Mouse (Mus musculus): ENCODE measurements around the gene Cd180.
"Not testable (repeated sequence)": the region's sequence is repeated elsewhere in the genome, so short reads cannot be mapped to it uniquely, and the experiment has no call there.

The Cd180 gene

DNA sequence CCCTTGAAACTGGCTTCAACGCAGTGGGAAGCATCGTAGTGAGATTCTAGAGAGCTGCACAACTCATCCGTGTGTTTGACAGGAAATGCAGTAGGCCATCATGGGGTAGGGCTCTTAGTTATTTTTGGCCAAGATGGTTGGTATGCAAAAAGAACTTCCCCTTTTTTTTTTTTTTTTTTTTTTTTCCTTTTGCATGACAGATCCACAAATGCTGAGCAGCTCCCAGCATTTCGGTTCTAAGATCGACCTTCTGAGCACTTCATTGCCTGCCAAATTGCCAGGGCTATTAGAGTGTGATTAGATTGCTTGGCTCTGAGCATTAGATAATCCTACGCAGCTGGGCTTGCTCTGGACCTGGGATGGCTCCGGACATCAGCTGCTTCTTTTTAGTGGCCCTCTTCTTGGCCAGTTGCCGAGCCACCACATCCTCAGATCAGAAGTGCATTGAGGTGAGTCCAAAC, at the start of gene Cd180:
Cd180 (plus strand) TSS at position 218 of the 461 bp plus-strand sequence.
- DNase-seq (ENCODE audit: low read depth, low spot score): peak; percentile 35

DNA sequence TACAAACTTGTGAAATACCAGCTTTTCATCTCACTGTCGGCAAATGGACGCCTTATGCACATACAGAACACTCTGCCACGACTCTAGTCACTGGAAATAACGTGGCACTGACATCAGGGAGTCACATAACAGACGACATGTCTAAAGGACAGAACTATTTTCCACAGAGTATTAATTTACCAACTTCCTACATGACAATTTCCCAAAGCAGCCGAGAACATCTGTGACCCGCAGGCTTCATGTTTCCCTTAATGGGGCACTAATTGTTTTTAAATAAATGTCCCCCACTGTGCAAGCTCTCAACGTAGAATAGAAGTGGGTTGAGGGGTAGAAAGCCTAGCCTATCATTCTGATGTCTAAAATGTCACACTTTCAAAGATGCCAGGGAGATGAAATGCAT, 49.0 kb upstream of the Cd180 start:
- no peak for DNase-seq (ENCODE audit: low read depth, low spot score)

DNA sequence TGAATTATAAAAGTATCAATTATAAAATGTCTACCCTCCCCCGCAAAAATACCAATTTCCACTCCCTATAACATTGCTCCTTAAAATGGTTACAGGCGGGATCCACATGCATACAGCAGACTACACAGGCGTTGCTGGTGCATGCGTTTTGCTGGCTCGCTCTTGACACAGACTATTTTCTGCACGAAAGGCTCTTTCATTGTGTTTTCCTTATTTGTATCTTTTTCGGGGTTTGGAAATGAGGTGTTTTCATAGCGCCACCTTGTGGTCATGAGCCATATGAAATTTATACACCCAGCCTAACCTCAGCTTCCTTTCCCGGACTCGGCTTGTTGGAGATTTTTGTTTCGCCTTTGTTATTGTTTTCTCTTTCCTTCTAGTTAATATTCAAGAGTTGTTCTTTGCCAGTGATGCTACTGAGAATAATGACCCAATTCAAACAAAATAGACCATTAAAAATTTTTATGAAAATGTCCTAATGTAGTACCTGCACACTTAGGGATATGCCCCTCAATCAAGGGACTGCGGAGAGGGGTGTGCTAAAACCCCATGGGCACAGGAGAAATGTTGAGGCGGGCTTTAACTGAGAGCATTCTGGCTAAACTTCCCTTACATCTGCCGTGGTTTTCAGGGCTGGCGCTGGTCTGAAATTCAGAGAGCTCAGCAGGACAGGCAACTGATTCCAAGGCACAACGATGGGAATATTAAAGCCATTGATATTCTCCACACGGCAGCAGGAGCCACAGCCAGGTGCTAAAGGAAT, 48.4 kb upstream of the Cd180 start:
- peak; percentile 89 for DNase-seq (ENCODE audit: low read depth, low spot score)

DNA sequence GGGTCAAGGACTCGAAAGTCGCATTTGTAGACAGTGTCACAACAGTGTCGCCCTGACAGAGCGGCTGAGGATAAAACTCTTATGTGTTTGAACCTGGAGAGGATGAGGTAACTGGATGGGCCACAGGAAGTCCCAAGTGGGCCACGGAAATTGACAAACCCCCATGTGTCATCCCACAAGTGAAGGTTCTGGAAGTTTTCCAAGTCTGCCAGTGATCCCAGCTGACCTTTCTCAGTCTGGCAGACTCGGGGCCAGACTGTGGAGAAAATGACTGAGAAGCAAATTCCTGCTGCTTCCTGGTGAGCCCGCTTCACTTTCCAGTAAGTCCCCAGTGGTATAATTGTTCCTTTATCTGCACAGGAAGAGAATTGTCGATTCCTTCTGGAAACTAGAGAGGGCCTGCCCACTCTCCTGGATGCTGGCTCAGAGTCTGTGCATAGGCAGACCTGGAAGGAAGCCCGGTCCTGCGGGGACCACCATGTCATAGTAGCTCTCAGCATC, 47.0 kb upstream of the Cd180 start:
- DNase-seq (ENCODE audit: low read depth, low spot score): no peak

DNA sequence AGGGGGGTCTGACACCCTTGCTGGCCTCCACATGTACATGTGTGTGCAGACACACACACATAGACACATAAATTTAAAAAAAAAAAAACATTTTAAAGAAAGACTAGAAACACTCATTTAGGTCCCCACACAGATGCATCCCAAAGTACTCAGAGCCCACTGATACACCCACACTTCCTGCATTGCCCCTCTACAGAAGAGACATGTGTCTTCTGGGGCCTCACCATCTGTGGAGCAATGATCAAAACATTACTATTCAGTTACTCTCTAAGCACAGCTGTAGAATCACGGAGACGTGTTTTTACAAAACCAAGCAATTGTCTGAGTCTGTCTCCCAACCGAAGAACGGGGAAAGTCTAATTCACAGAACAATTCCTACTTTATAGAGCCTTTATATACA, 45.8 kb upstream of the Cd180 start:
- DNase-seq (ENCODE audit: low read depth, low spot score): peak; percentile 28

DNA sequence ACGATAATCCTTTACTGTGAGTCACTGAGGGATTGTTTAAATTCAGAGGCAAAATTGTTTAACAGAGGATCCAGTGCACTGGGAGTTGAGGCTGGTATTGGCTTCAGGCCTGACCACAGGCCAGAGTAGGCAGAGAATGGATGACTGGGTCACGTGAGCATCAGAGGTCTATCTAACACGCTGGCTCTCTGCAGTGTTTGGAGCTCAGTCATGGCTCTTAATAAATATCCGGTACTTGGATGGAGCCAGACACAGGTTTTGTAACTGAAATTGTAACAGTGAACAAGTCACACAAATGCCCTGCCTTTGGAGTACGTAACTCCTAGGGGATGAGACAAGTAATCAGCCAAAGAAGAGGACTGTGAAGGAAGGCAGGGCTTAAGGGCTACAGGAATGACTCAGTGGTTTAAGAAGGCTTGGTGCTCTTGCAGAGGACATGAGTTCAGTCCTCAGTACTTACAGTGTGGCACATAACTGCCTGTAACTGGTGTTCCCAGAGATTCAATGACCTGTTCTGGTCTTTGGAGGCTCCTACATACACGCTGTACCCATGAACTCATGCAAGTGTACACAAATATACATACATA, 41.0 kb upstream of the Cd180 start:
- no peak for DNase-seq (ENCODE audit: low read depth, low spot score)

DNA sequence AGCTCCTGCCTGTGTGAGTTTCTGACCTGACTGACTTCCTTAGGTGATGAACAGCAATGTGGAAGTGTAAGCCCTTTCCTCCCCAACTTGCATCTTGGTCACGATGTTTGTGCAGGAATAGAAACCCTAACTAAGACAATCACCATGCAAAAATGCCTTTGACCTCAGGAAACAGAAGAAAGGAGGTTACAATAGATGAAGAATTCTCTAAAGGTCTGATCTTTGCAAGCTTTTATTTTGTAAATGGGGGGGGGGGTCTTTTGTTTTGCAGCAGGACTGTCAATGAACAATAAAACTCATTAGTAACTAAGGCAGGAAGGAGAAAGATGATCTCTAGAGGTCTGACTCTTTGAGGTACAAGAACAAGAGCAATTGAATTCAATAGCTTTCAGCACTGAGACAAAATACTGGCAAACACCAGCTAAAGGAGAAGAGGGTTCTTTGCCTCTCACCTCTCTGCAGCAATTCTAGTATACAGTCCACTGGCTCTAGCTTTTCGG, 38.2 kb upstream of the Cd180 start:
- no peak for DNase-seq (ENCODE audit: low read depth, low spot score)

DNA sequence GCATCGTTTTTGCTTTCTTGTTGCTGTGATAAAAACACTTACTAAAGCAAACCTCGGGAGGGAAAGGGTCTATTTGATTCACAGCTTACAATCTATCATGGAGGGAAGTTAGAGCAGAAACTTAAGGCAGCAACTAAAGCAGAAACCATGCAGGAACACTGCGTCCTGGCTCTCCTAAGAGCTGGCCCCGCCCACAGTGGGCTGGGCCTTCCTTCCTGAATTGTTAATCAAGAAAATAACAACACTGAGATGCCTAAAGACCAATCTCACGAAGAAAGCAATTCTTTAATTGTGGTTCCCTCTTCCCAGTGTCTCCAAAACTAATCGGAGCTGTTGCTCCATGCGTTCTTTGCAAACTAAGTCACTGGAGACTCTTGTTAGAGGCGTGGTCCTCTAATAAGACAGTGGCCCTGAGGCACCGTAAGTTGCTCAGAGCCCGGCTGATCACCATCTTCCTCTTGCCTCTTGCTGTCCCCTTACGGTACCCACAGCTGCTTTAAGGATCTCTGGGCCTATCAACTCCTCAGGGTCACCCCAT, 37.1 kb upstream of the Cd180 start:
- DNase-seq (ENCODE audit: low read depth, low spot score): no peak

DNA sequence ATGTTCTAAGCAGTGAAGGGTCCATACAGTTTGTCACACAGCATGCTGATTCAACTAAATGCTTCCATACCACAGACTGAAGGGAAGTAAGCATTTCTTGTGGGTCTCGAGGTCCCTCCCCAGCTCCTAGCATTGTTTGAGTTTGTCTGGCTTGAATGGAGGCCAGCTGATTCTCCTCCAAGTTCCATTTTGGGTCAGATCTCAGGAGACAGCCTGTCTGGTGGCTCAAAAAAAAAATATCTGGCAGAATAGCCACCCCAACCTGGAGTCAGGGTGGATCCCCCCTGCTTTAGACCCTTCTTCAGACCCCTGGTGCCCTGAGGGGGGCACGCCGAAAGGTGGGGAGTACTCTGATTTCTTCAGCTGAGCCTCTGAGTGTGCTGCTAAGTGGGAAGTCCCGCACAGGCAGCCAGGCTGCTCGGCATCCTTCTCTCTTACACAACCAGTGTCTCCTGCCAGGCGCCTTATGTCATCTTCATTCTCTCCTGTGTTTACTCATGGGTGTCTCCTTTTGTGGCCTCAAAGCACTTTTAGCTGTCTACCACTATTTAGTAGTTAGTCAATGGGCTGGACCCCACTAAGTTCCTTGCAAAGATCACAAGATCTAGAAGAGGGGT, 35.0 kb upstream of the Cd180 start:
- peak; percentile 63 for DNase-seq (ENCODE audit: low read depth, low spot score)

DNA sequence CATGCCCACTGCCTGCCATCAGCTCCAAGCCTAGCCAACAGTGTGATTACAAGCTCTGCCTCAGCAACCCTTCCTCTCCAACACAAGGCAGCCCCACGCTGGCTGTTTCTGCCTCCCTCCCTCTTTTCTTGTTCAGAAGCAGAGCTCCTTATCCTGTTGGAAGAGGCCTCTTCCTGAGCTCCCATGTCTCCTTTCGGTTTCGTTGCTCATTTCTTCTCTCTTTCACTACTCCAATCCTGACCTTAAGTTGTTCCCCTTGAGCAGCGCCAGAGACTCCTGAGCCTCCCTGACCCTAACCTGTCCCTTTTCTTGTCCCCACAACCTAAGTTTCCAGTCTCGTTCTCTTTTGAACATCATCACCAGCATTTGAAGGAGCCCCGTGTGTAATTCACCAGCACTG, 29.3 kb upstream of the Cd180 start:
- DNase-seq (ENCODE audit: low read depth, low spot score): no peak

DNA sequence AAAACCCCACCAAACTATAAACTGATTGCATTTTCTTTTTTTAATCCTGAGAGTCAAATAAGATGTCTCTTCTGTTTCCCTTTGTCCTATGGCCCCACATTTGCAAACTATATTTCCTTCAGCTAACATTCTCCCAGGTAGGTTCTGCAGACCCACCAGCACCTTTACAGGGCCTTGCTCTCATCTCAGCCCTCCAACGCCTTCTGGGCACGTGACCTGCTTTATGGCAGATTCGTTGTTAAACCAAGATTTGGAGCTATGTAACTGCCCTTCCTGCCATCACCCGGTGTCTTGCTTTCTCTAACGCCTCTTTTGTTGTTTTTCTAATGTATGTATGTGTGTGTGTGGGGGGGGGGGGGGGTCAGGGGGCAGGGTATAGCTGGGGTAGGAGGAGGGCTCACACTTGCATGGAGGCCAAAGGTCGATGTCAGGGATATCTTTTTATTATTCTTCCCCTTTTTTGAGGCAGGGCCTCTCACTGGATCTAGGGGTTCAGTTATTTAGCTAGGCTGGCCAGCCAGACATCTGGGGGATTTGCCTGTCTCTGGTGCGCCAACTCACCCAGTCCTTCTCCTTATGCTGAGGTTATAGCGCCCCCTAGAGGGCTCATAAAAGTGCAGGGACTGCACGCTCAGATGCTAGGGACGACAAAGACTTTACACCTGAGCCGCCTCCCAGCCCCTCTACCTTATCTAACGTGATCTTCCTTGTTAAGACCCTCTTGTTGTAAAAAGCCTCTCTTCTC, 28.3 kb upstream of the Cd180 start:
- peak; percentile 79 for DNase-seq (ENCODE audit: low read depth, low spot score)

DNA sequence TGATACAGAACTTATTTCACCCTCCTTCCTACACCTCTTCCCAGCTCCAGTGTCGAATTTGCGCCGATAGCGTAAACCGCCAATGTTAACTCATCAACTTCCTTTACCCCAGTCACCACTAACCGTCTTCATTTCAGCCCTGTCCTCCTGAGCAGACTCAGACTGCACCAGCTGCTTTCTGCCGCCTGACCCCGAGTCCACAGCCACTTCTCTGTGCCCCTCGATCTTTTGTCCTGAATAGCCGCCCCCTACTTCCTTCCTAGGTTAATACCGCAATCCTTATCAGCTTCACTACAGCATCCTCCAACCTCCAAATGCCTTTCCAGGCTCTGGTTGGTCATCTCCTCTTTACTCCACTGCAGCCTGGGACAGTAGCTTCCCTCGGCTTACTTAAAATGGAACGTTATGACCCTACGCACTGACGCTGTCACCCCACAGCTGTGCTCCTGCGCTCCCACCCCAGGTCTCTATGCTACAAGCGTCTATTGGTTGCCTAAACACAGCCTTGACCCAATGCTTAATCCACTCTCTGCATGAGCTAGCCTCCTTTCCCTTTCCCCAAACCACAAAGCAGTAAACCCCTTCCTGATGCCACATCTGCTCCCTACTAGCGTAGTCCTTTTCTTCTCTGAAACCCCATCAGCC, 27.6 kb upstream of the Cd180 start:
- no peak for DNase-seq (ENCODE audit: low read depth, low spot score)

DNA sequence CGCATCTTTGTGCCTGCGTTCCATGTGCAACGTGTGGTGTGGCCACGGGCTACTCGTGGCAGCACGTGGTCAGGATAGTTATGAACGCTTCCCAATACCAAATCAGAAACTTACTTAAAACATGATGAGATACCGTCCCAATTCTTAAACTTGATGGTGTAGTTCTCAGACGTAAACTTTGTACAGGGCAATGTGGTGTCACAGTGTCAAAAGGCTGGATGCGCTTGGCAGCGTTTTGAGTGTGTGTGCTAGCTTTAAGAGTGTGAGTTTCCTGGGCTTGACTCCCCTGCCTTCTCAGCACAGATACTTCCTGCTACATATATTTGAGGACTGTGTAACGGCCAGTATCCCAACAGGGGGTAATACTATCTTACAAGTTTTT, 27.1 kb upstream of the Cd180 start:
- no peak for DNase-seq (ENCODE audit: low read depth, low spot score)

DNA sequence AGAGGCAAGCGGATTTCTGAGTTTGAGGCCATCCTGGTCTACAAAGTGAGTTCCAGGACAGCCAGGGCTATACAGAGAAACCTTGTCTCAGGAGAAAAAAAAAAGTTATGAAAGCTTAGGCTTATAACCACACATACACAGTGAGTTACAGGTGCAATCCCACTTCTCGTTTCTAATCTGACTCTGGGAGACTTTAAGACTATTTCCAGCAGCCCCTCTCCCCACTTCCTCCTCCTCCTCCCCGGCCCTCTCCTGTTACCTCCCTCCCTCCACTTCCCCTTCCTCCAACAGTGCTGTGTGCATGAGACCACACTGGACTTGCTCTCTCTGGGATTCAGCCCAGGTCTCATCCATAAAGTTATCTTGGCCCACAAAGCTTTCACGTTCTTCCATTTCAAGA, 26.6 kb upstream of the Cd180 start:
- peak; percentile 29 for DNase-seq (ENCODE audit: low read depth, low spot score)

DNA sequence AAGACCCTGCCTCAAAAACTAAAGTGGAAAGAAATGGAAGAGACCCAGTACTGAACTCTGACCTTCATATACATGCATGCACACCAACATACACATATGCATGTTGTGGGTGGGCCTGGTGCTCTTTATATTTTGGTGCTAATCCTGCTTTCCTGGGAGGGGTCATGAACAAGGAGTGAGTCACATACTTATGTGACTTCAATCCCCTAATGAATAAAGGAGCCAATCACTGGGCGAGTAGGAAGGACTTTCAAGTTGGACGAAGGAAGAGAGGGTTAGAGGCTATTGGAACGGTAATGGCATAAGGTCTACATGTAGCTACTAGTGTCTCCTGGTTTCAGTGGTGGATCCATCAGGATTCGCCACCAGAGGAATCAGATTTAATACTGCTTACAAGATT, 26.0 kb upstream of the Cd180 start:
- no peak for DNase-seq (ENCODE audit: low read depth, low spot score)

DNA sequence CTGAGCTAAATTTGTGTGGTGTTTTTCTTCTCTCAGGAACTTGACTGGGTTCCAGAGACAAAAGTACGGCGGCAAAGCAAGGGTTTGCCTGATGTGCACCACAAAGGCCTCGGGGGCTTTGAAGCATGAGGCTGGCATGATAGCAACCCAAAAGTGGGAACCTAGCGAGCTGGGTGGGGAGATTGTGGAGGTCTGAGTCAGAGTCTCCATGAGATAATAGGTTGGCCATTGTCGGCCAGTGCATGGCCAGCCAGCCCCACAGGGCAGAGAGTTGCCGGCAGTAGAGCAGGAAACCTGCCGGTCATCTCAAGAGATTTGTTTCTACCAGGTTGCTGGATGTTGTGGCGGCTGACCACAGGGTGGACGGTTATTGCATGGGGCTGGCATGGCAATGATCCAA, 25.5 kb upstream of the Cd180 start:
- no peak for DNase-seq (ENCODE audit: low read depth, low spot score)

DNA sequence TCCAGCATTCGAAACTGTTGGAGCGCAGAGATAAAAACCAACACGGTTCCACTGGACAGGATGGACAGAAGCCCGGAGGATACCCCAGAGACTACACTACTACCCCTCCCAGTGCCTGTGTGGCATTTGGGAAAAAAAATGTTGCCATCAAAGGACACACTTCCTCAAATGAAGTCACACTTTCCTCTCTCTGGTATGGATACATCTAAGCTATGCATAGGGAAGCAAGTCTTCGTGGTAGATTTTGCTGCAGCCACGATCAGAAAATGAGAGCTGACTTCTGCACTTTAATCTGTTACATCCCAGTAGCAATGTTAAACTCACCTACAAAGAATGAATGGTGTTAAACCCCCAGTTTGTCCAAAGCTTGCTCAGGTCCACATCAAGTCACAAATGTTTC, 24.4 kb upstream of the Cd180 start:
- DNase-seq (ENCODE audit: low read depth, low spot score): no peak

DNA sequence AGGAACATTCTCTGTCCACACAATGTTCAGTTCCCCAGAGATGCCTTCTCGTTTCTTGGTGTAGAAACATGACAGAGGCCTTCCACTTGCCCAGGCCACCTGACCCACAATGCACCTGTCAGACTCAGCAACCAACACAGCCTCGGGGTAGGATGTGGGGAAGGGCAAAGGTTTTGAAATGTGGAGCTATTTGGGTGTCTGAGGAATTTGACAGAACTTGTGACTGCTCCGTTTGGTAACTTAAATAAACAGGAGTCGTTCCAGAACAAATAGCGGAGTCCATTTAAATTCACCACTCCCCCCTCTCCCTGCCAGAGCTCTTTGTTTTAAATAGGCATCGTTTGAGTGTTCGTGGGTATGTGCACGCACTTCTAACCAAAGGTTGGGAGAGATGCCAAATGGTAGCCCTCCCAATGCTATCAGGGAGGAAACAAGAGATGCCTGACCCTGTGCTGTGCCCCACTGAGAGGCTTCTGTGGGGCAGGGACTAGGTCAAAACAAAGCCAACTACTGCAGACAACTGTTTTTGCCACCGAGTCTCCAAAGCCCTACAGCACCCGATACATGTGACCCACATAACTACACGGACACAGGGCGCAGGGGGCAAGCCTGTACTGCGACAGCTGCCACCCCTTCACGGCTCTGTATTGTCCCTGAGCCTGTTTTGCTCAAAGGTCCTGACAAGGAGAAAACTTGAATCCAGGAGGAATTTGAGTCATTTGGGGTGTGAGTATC, 23.7 kb upstream of the Cd180 start:
- no peak for DNase-seq (ENCODE audit: low read depth, low spot score)

DNA sequence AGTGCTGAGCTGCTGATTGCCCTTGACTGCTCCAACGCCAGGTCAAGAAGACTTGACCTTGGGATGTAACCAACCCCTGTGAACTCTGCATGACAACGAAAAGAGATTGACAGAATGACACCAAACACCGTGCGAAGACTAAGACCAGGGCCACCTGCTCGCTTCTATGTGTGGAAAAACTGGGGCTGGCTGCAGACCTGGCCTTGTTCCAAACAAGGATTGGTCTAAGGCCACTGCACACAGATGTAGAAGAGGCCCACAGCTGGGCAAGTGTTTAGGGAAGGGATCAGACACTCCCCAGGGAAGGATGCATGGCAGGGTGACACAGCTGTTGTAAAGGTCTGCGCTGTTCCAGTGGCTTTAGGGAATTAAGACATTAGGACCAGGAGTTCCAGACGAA, 22.9 kb upstream of the Cd180 start:
- no peak for DNase-seq (ENCODE audit: low read depth, low spot score)

DNA sequence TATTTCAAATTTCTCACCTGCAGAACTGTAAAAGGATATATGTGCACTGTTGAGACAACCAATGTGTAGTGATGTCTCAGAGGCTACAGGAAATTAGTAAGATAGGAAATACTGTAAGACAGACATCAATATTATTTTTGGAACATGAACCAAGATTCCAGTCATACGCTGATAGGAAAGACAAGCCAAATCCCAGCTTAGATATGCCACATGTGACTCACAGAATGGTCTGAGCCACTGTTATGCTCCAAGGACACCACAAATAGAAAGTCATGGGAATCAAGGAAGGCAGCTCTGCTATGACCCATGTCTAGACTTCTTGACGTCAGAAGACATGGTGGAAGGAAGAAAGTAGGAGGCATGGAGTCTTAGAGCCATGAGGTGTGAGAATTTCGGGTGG, 19.3 kb upstream of the Cd180 start:
- DNase-seq (ENCODE audit: low read depth, low spot score): no peak

DNA sequence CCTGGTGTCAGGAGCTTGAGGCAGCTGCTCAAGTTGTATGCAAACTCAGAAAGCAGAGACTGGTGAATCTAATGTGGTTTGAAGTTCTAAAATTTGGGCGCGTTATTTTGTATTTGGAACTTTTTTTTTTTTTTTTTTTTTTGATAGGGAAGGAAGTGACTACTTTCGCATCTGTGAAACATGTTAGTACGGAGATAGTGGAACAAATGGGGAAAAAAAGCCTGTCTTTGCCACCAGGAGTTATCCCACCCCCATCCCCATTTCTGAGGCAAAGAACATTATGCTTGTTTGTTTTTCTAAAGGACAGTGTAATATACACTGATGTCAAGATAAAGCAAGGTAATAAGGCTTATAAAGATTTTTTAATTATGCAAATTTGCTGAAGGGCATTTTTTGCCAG, 15.8 kb upstream of the Cd180 start:
- DNase-seq (ENCODE audit: low read depth, low spot score): not testable (repeated sequence)
